Mouse (Mus musculus) midbrain, embryonic 13.5 days (tissue): ENCODE results near the gene Mogat2. TPM values are rescaled to one million over a fixed set of nuclear protein-coding genes. Genes with fewer than 3 reads are reported as not detected.

Experiments used
- ATAC-seq: fragments of 200-750 bp; cut with Nextera tagmentation; 2 replicates; pipeline ENCODE4 v1.8.0; 2017; ENCODE audit warnings: mild to moderate bottlenecking, moderate TSS enrichment, moderate library complexity
- H3K27ac ChIP-seq: fragments of 300-500 bp; sonication (generic); 2 replicates; pipeline ENCODE4 v1.5.1; 2015; ENCODE audit warnings: inconsistent platforms, mild to moderate bottlenecking, moderate library complexity
- H3K27me3 ChIP-seq: fragments of 300-500 bp; sonication (generic); 2 replicates; pipeline ENCODE4 v1.6.1; 2015; ENCODE audit warnings: mild to moderate bottlenecking, inconsistent platforms
- H3K36me3 ChIP-seq: fragments of 300-500 bp; sonication (generic); 2 replicates; pipeline ENCODE4 v1.6.1; 2015; ENCODE audit warnings: mild to moderate bottlenecking, inconsistent platforms
- H3K4me1 ChIP-seq: fragments of 300-500 bp; sonication (generic); replicated peaks from 2 replicates; pipeline ENCODE4 v1.6.1; 2015; ENCODE audit warnings: inconsistent platforms
- H3K4me2 ChIP-seq: fragments of 300-500 bp; sonication (generic); replicated peaks from 2 replicates; pipeline ENCODE4 v1.6.1; 2015; ENCODE audit warnings: moderate library complexity, mild to moderate bottlenecking, inconsistent platforms
- H3K4me3 ChIP-seq: fragments of 300-500 bp; sonication (generic); replicated peaks from 2 replicates; pipeline ENCODE4 v1.5.1; 2015; ENCODE audit warnings: mild to moderate bottlenecking, inconsistent platforms
- H3K9ac ChIP-seq: fragments of 300-500 bp; sonication (generic); replicated peaks from 2 replicates; pipeline ENCODE4 v1.6.1; 2015; ENCODE audit warnings: mild to moderate bottlenecking, inconsistent platforms
- H3K9me3 ChIP-seq: fragments of 300-500 bp; sonication (generic); 2 replicates; pipeline ENCODE4 v1.6.1; 2016; ENCODE audit warnings: mild to moderate bottlenecking, inconsistent platforms
- WGBS: fragments of 180-500 bp; shearing (Covaris S2); methylation state at CpG from one replicate; pipeline ENCODE4 v1.1.7; 2015; 5-methylcytosine and 5-hydroxymethylcytosine counted together
- polyA plus RNA-seq: library from polyadenylated mRNA; unstranded; fragments of >200 nt; fragmentation: Nextera tagmentation; extraction: Ambion mirVana; gene quantifications from 2 replicates; pipeline ENCODE4 v1.2.1, GENCODE M21; 2015

Mogat2 gene
- 2.2 and 3.0 TPM in 2 replicates for polyA plus RNA-seq

GRCm38 (mm10) chr7:99238417-99238816, at the start of gene Mogat2:
Gene Mogat2, minus strand, starts transcription at chr7:99238619.
- 0 out of 2 replicates have a peak within 1 kb of the TSS, but pooled peaks have one; percentile 13 for H3K4me2 ChIP-seq
- 0 out of 2 replicates have a peak within 1 kb of the TSS, but pooled peaks have one; percentile 3 for H3K4me3 ChIP-seq
- H3K36me3 ChIP-seq: no peaks in the 10 kb centered on the region
- H3K9me3 ChIP-seq: no peaks in the 10 kb centered on the region
- WGBS: 9% methylated on average over 13 of the region's 13 CpGs
- no peak within 1 kb of the TSS for H3K9ac ChIP-seq
- H3K27ac ChIP-seq: no peak within 1 kb of the TSS
- peaks cover 29% of the 10 kb centered on the region for H3K27me3 ChIP-seq
- H3K4me1 ChIP-seq: peaks cover 16% of the 10 kb centered on the region
- ATAC-seq: peak; percentile 55; the same call in 1 of the 2 replicates

GRCm38 (mm10) chr7:99287287-99287686, 48.9 kb upstream of the Mogat2 start:
- ATAC-seq: peak; percentile 96
- no peak overlapping the region for H3K4me3 ChIP-seq
- H3K27me3 ChIP-seq: 0 out of 2 replicates have a peak, but pooled peaks cover under 1% of the 10 kb centered on the region
- H3K4me1 ChIP-seq: peaks cover 39% of the 10 kb centered on the region
- 0 out of 2 replicates have a peak, but pooled peaks cover 4% of the 10 kb centered on the region for H3K9me3 ChIP-seq
- H3K36me3 ChIP-seq: peaks cover 24% of the 10 kb centered on the region
- 18% methylated on average over 3 of the region's 3 CpGs for WGBS
- peak overlapping the region; percentile 77 for H3K27ac ChIP-seq
- H3K4me2 ChIP-seq: no peak overlapping the region
- no peak overlapping the region for H3K9ac ChIP-seq

- peaks cover 18% of the 10 kb centered on the region for H3K27me3 ChIP-seq
- peaks cover 45% of the 10 kb centered on the region for H3K4me1 ChIP-seq
- H3K9ac ChIP-seq: 0 out of 2 replicates have a peak overlapping the region, but pooled peaks have one; percentile 12
- peaks cover 20% of the 10 kb centered on the region for H3K36me3 ChIP-seq
- no peak overlapping the region for H3K4me2 ChIP-seq
- no peaks in the 10 kb centered on the region for H3K9me3 ChIP-seq
- H3K27ac ChIP-seq: no peak overlapping the region
- WGBS: 24% methylated on average over 8 of the region's 8 CpGs
- ATAC-seq: no peak
- no peak overlapping the region for H3K4me3 ChIP-seq
These were observed 41.2 kb upstream of the Mogat2 start for GRCm38 (mm10) chr7:99279586-99279985.

GRCm38 (mm10) chr7:99278309-99278708, 39.9 kb upstream of the Mogat2 start:
- peaks cover 58% of the 10 kb centered on the region for H3K4me1 ChIP-seq
- 91% methylated on average over 8 of the region's 8 CpGs for whole genome bisulfite sequencing
- peaks cover 18% of the 10 kb centered on the region for H3K36me3 ChIP-seq
- peaks cover 18% of the 10 kb centered on the region for H3K27me3 ChIP-seq
- H3K4me2 ChIP-seq: no peak overlapping the region
- no peak for ATAC-seq
- H3K9me3 ChIP-seq: no peaks in the 10 kb centered on the region
- no peak overlapping the region for H3K27ac ChIP-seq
- no peak overlapping the region for H3K9ac ChIP-seq
- H3K4me3 ChIP-seq: no peak overlapping the region

- Histone ChIP-seq H3K4me3 (no peak overlapping the region), H3K27me3 (peaks cover 14% of the 10 kb centered on the region), H3K9me3 (no peaks in the 10 kb centered on the region), H3K4me2 (no peak overlapping the region), H3K36me3 (peaks cover 15% of the 10 kb centered on the region), H3K9ac (no peak overlapping the region), H3K4me1 (peaks cover 71% of the 10 kb centered on the region), H3K27ac (no peak overlapping the region)
- no peak for ATAC-seq
- 83% methylated on average over 1 of the region's 1 CpGs for WGBS
These were observed 38.3 kb upstream of the Mogat2 start for GRCm38 (mm10) chr7:99276679-99277078.

- no peak overlapping the region for H3K4me3 ChIP-seq
These were observed 36.7 kb upstream of the Mogat2 start for GRCm38 (mm10) chr7:99275131-99275530.

GRCm38 (mm10) chr7:99271630-99272029, 33.2 kb upstream of the Mogat2 start:
- peaks cover 75% of the 10 kb centered on the region for H3K4me1 ChIP-seq
- ATAC-seq: no peak
- H3K9me3 ChIP-seq: no peaks in the 10 kb centered on the region
- peak overlapping the region; percentile 74 for H3K27ac ChIP-seq
- peaks cover 5% of the 10 kb centered on the region; the same call in 1 of the 2 replicates for H3K36me3 ChIP-seq
- H3K9ac ChIP-seq: peak overlapping the region; percentile 92
- peak overlapping the region; percentile 88 for H3K4me3 ChIP-seq
- H3K27me3 ChIP-seq: no peaks in the 10 kb centered on the region
- peak overlapping the region; percentile 99 for H3K4me2 ChIP-seq
- WGBS: 58% methylated on average over 9 of the region's 9 CpGs

More at GRCm38 (mm10) chr7:99275131-99275530, 36.7 kb upstream of the Mogat2 start:
- no peaks in the 10 kb centered on the region for H3K9me3 ChIP-seq
- WGBS: 48% methylated on average over 6 of the region's 6 CpGs
- H3K36me3 ChIP-seq: peaks cover 17% of the 10 kb centered on the region
- H3K9ac ChIP-seq: no peak overlapping the region
- peaks cover 78% of the 10 kb centered on the region for H3K4me1 ChIP-seq
- peak overlapping the region; percentile 36 for H3K4me2 ChIP-seq
- H3K27me3 ChIP-seq: peaks cover 9% of the 10 kb centered on the region
- no peak for ATAC-seq
- H3K27ac ChIP-seq: no peak overlapping the region

- Histone ChIP-seq H3K4me1 (peaks cover 62% of the 10 kb centered on the region), H3K36me3 (peaks cover 5% of the 10 kb centered on the region; the same call in 1 of the 2 replicates), H3K27ac (peak overlapping the region; percentile 97)
These were observed 30.8 kb upstream of the Mogat2 start for GRCm38 (mm10) chr7:99268951-99269945.

GRCm38 (mm10) chr7:99268506-99268900, 30.1 kb upstream of the Mogat2 start:
- peak overlapping the region; percentile 92 for H3K9ac ChIP-seq
- peak overlapping the region; percentile 88 for H3K4me3 ChIP-seq
- ATAC-seq: peak; percentile 47
- peaks cover 11% of the 10 kb centered on the region for H3K27me3 ChIP-seq
- H3K27ac ChIP-seq: peak overlapping the region; percentile 97
- H3K9me3 ChIP-seq: no peaks in the 10 kb centered on the region
- peak overlapping the region; percentile 99 for H3K4me2 ChIP-seq
- peaks cover 54% of the 10 kb centered on the region for H3K4me1 ChIP-seq
- 0 out of 2 replicates have a peak, but pooled peaks cover 5% of the 10 kb centered on the region for H3K36me3 ChIP-seq
- under 1% methylated on average over 29 of the region's 29 CpGs for WGBS

More at GRCm38 (mm10) chr7:99268951-99269945, 30.8 kb upstream of the Mogat2 start:
- Histone ChIP-seq H3K9me3 (no peaks in the 10 kb centered on the region), H3K4me2 (peak overlapping the region; percentile 99), H3K4me3 (peak overlapping the region; percentile 88), H3K27me3 (peaks cover 9% of the 10 kb centered on the region), H3K9ac (peak overlapping the region; percentile 92)
- ATAC-seq: peak; percentile 1; the same call in 1 of the 2 replicates
- WGBS: 6% methylated on average over 42 of the region's 42 CpGs

GRCm38 (mm10) chr7:99267897-99268505, 29.6 kb upstream of the Mogat2 start:
- H3K27ac ChIP-seq: peak overlapping the region; percentile 97
- peak overlapping the region; percentile 88 for H3K4me3 ChIP-seq
- H3K4me1 ChIP-seq: peaks cover 49% of the 10 kb centered on the region
- H3K9me3 ChIP-seq: no peaks in the 10 kb centered on the region
- peak; percentile 89 for ATAC-seq
- WGBS: under 1% methylated on average over 58 of the region's 59 CpGs
- 0 out of 2 replicates have a peak, but pooled peaks cover 5% of the 10 kb centered on the region for H3K36me3 ChIP-seq
- peaks cover 12% of the 10 kb centered on the region for H3K27me3 ChIP-seq
- H3K4me2 ChIP-seq: peak overlapping the region; percentile 99
- peak overlapping the region; percentile 92 for H3K9ac ChIP-seq

- Histone ChIP-seq H3K9ac (peak within 1 kb of the TSS; percentile 92), H3K9me3 (no peaks in the 10 kb centered on the region), H3K27me3 (peaks cover 12% of the 10 kb centered on the region), H3K4me1 (peaks cover 43% of the 10 kb centered on the region), H3K27ac (peak within 1 kb of the TSS; percentile 97), H3K36me3 (0 out of 2 replicates have a peak, but pooled peaks cover 2% of the 10 kb centered on the region), H3K4me3 (peak within 1 kb of the TSS; percentile 88), H3K4me2 (peak within 1 kb of the TSS; percentile 99)
- peak; percentile 78 for ATAC-seq
- 0% methylated on average over 34 of the region's 34 CpGs for WGBS
These were observed 29.0 kb upstream of the Mogat2 start, which contains the start of gene Map6 for GRCm38 (mm10) chr7:99267251-99267896. Gene Map6, plus strand, starts transcription at chr7:99267447.
